Mouse (Mus musculus) liver, embryonic 16.5 days (tissue): ENCODE measurements around the gene Zfp219. TPM values are rescaled to one million over a fixed set of nuclear protein-coding genes. Genes with fewer than 3 reads are reported as not detected.
A peak's percentile ranks its signal among the peaks of the same experiment; 100 is the strongest.

Experiments used
- ATAC-seq: fragments of 200-750 bp; cut with Nextera tagmentation; 2 replicates; pipeline ENCODE4 v1.8.0; 2017; ENCODE audit warnings: low read depth, mild to moderate bottlenecking, moderate number of reproducible peaks, moderate library complexity
- H3K27ac ChIP-seq: fragments of 300-500 bp; sonication (generic); 2 replicates; pipeline ENCODE4 v1.5.1; 2014; ENCODE audit warnings: mild to moderate bottlenecking, low read length
- H3K27me3 ChIP-seq: fragments of 300-500 bp; sonication (generic); 2 replicates; pipeline ENCODE4 v1.6.1; 2014; ENCODE audit warnings: low read depth, low read length, mixed read lengths; ENCODE audit not compliant: control insufficient read depth, insufficient read depth
- H3K36me3 ChIP-seq: fragments of 300-500 bp; sonication (generic); 2 replicates; pipeline ENCODE4 v1.6.1; 2014; ENCODE audit warnings: mild to moderate bottlenecking; ENCODE audit not compliant: control insufficient read depth, insufficient read depth
- H3K4me1 ChIP-seq: fragments of 300-500 bp; sonication (generic); 2 replicates; pipeline ENCODE4 v1.6.1; 2014; ENCODE audit warnings: low read depth, low read length, mixed read lengths; ENCODE audit not compliant: control insufficient read depth
- H3K4me2 ChIP-seq: fragments of 300-500 bp; sonication (generic); 2 replicates; pipeline ENCODE4 v1.6.1; 2014; ENCODE audit warnings: low read depth, low read length, mixed read lengths
- H3K4me3 ChIP-seq: fragments of 300-500 bp; sonication (generic); 2 replicates; pipeline ENCODE4 v1.5.1; 2014; ENCODE audit warnings: low read depth, mild to moderate bottlenecking, low read length
- H3K9ac ChIP-seq: fragments of 300-500 bp; sonication (generic); 2 replicates; pipeline ENCODE4 v1.6.1; 2014; ENCODE audit warnings: low read depth, low read length
- H3K9me3 ChIP-seq: fragments of 300-500 bp; sonication (generic); replicated peaks from 2 replicates; pipeline ENCODE4 v1.6.1; 2016; ENCODE audit warnings: low read length; ENCODE audit not compliant: control insufficient read depth
- WGBS: fragments of 180-500 bp; shearing (Covaris S2); extraction: QIAGEN DNeasy Blood & Tissue Kit; methylation state at CpG from one replicate; pipeline ENCODE4 v1.1.7; 2014; ENCODE audit not compliant: insufficient replicate concordance; 5-methylcytosine and 5-hydroxymethylcytosine counted together
- polyA plus RNA-seq: library from polyadenylated mRNA; unstranded; fragments of >200 nt; fragmentation: Nextera tagmentation; extraction: Ambion mirVana; gene quantifications from 2 replicates; pipeline ENCODE4 v1.2.1, GENCODE M21; 2015

The Zfp219 gene
- polyA plus RNA-seq, 1 experiment from 2014 or later, result 8.9 TPM

DNA sequence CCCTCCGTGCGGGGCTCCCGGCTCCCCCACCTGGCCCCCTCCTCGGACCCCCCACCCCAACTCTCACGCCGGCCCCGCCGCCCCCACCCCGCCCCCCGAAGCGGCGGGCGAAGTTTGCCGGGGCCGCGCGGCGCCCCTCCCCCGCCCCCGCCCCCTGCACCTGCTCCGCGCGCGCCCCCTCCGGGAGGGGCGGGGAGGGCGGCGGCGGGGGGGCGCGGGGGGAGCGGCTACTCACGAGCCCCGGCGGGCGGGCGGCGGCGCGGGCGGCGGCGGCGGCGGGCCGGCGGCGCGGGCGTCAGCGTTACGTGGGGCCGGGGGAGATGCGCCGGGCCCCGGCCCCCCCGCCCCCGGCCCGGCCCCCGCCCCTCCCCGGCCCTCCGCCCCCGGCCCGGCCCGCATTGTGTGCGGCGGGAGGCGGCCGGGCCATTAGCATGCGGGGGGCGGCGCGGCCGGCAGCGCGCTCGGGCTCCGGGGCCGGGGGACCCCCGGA lies 6.2 kb downstream of the Zfp219 start:
- Histone ChIP-seq H3K9me3 (no peaks in the 10 kb centered on the region), H3K36me3 (no peaks in the 10 kb centered on the region), H3K4me2 (peak overlapping the region; percentile 92), H3K9ac (peak overlapping the region; percentile 72), H3K4me1 (peaks cover 44% of the 10 kb centered on the region), H3K4me3 (peak overlapping the region; percentile 70), H3K27ac (peak overlapping the region; percentile 65; the same call in 1 of the 2 replicates), H3K27me3 (no peaks in the 10 kb centered on the region)
- WGBS, result 0% methylated on average over 7 of the region's 80 CpGs
- peak; percentile 20; the same call in 1 of the 2 replicates for ATAC-seq

GRCm38 (mm10) chr14:52013771-52014219 lies 6.7 kb downstream of the Zfp219 start:
- Histone ChIP-seq H3K27me3 (no peaks in the 10 kb centered on the region), H3K9me3 (no peaks in the 10 kb centered on the region), H3K36me3 (no peaks in the 10 kb centered on the region), H3K27ac (0 out of 2 replicates have a peak overlapping the region, but pooled peaks have one; percentile 65), H3K4me1 (peaks cover 42% of the 10 kb centered on the region), H3K4me3 (peak overlapping the region; percentile 70), H3K4me2 (peak overlapping the region; percentile 92), H3K9ac (peak overlapping the region; percentile 72)
- ATAC-seq, result peak; percentile 30
- WGBS, result 7% methylated on average over 21 of the region's 24 CpGs

DNA sequence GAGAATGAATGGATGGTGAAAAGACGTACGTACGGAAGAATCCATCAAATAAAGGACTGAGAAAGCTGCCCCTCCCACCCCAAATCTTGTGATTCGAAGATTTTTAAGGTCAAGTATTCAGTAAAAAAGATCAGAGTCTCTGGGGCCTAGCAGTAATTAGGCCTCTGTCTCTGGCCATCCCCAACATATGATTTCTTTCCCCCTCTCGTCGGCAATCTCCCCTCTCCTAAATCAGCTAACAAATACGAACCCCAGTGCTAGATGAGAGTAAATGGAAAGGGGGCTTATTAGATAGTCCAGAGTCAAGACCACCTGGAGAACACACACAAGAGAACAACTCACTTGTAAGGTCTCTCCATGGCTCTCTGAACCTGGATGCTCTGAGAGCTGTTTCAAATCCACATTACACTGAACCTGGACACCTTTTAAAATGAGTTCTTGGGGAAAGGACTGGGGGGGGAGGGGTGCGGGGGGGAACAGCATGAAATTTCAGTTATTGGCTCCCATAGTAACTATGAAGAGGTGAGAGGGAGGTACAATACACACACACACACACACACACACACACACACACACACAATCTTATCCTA lies 7.4 kb downstream of the Zfp219 start:
- H3K4me3 ChIP-seq, result no peak overlapping the region

GRCm38 (mm10) chr14:52012553-52012952 lies 8.0 kb downstream of the Zfp219 start:
- Histone ChIP-seq H3K4me1 (peaks cover 30% of the 10 kb centered on the region), H3K4me2 (no peak overlapping the region), H3K4me3 (no peak overlapping the region), H3K27ac (no peak overlapping the region), H3K27me3 (no peaks in the 10 kb centered on the region), H3K9ac (no peak overlapping the region), H3K9me3 (no peaks in the 10 kb centered on the region), H3K36me3 (peaks cover 2% of the 10 kb centered on the region; the same call in 1 of the 2 replicates)
- WGBS, result 84% methylated on average over 5 of the region's 5 CpGs
- no peak for ATAC-seq

More for the DNA sequence above, 7.4 kb downstream of the Zfp219 start:
- Histone ChIP-seq H3K27me3 (no peaks in the 10 kb centered on the region), H3K9ac (no peak overlapping the region), H3K36me3 (peaks cover 2% of the 10 kb centered on the region; the same call in 1 of the 2 replicates), H3K4me2 (no peak overlapping the region), H3K27ac (no peak overlapping the region), H3K4me1 (peaks cover 35% of the 10 kb centered on the region), H3K9me3 (no peaks in the 10 kb centered on the region)
- no peak for ATAC-seq
- 75% methylated on average over 8 of the region's 8 CpGs for WGBS

DNA sequence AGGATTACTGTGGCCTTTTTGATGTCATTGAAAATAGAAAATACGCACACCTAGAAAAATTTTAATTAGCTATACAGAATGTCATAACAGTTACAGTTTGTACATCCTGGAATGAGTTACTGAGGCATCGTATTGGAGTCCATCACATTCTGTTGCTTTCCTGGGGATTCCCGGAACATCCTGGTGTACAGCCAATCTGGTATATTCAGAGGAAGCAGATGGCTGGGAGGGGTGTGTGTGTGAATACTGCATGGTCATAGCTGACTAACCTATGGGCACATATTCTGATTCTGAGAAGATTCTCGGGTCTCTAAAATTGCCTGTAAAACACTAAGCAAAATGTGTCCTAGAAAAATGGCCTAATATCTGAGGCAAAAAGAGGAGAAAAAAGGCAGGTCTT lies 8.4 kb downstream of the Zfp219 start:
- WGBS, result 76% methylated on average over 4 of the region's 4 CpGs

DNA sequence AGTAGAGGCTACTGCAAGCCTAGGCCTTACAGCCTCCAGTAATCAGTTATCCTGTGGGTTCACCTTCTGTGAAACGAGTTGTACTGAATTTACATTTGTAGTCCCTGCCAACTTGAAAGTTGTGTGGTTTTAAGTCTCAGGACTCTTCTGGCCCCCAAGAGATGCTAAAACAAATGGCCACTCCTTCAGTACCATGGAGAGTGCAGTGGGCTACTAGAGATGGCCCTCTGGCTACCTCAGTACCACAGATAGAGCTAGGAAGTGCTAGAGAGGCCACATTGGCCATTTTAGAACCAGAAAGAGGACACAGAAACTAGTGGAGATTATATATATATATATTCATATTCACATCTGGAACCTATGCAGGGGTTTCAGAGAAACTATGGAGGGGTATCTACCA lies 8.8 kb downstream of the Zfp219 start:
- Histone ChIP-seq H3K9ac (no peak overlapping the region), H3K36me3 (peaks cover 6% of the 10 kb centered on the region; the same call in 1 of the 2 replicates), H3K27ac (no peak overlapping the region), H3K27me3 (no peaks in the 10 kb centered on the region), H3K4me2 (no peak overlapping the region), H3K9me3 (no peaks in the 10 kb centered on the region), H3K4me3 (no peak overlapping the region), H3K4me1 (peaks cover 25% of the 10 kb centered on the region)
- ATAC-seq, result no peak
- 69% methylated on average over 1 of the region's 1 CpGs for WGBS

More for the DNA sequence above, 8.4 kb downstream of the Zfp219 start:
- Histone ChIP-seq H3K4me2 (no peak overlapping the region), H3K9me3 (no peaks in the 10 kb centered on the region), H3K4me3 (no peak overlapping the region), H3K27me3 (no peaks in the 10 kb centered on the region), H3K4me1 (peaks cover 29% of the 10 kb centered on the region), H3K27ac (no peak overlapping the region), H3K36me3 (peaks cover 4% of the 10 kb centered on the region; the same call in 1 of the 2 replicates), H3K9ac (no peak overlapping the region)
- no peak for ATAC-seq

- Histone ChIP-seq H3K27ac (no peak overlapping the region), H3K9ac (no peak overlapping the region), H3K27me3 (no peaks in the 10 kb centered on the region), H3K9me3 (no peaks in the 10 kb centered on the region), H3K4me1 (peaks cover 18% of the 10 kb centered on the region), H3K36me3 (peaks cover 8% of the 10 kb centered on the region), H3K4me3 (no peak overlapping the region), H3K4me2 (no peak overlapping the region)
- ATAC-seq, result no peak
- WGBS, result 39% methylated on average over 9 of the region's 9 CpGs
Observed at GRCm38 (mm10) chr14:52010446-52011111, 10.0 kb downstream of the Zfp219 start.

DNA sequence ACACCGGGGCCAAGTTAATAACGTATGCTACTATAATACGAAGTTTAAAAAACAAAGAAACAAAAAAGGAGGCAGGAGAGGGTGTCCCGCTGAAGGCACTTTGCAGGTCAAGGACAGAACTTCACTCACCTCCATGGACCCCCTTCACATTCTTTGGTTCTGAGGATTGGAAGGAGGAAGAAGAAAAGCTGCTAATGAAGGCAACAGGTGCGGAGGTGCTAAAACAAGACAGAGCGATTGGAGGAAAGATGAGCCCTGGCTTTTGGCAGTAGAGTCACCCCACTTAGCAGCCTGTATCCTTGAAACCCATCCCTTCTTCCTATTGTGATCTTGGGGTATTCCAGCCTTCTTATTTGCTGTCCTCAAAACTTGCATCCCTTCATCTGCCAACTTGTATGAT lies 10.7 kb downstream of the Zfp219 start:
- Histone ChIP-seq H3K9me3 (no peaks in the 10 kb centered on the region), H3K27me3 (no peaks in the 10 kb centered on the region), H3K36me3 (peaks cover 15% of the 10 kb centered on the region), H3K9ac (no peak overlapping the region), H3K4me2 (no peak overlapping the region), H3K27ac (no peak overlapping the region), H3K4me1 (peaks cover 11% of the 10 kb centered on the region), H3K4me3 (no peak overlapping the region)
- no peak for ATAC-seq
- 80% methylated on average over 6 of the region's 6 CpGs for WGBS

DNA sequence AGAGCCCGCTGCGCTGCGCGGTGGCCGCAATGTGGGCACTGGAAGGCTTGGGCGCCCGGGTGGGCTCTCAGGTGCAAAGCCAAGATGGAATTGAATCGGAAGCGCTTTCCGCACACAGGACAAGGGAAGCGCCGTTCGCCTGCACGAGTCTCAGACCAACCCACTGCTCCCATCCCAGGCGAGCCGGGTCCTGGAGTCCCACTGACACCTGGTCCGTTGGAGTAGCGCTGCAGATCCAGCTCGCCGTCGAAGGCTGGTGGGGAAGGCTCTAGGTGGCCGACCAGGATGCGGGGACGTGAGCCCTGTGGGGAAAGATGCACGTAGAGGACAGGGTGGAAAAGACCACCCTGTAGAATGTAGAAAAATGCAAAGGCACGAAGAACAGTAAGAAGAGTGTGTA lies 11.2 kb downstream of the Zfp219 start:
- WGBS, result 77% methylated on average over 26 of the region's 26 CpGs

More for the DNA sequence above, 11.2 kb downstream of the Zfp219 start:
- Histone ChIP-seq H3K9ac (no peak overlapping the region), H3K4me1 (peaks cover 7% of the 10 kb centered on the region), H3K27ac (no peak overlapping the region), H3K9me3 (no peaks in the 10 kb centered on the region), H3K4me2 (no peak overlapping the region), H3K4me3 (no peak overlapping the region), H3K36me3 (peaks cover 15% of the 10 kb centered on the region), H3K27me3 (no peaks in the 10 kb centered on the region)
- no peak for ATAC-seq
